Mouse (Mus musculus) liver, embryonic 13.5 days (tissue): ENCODE measurements around the gene Corin. TPM values are rescaled to one million over a fixed set of nuclear protein-coding genes. Genes with fewer than 3 reads are reported as not detected.

Source experiments
- ATAC-seq: fragments of 200-750 bp; cut with Nextera tagmentation; 2 replicates; pipeline ENCODE4 v1.8.0; 2017; ENCODE audit warnings: low read depth, mild to moderate bottlenecking, moderate number of reproducible peaks, moderate library complexity
- DNase-seq: peaks from one replicate; pipeline ENCODE4 v3.0.0; 2022
- H3K27ac ChIP-seq: fragments of 300-500 bp; sonication (generic); 2 replicates; pipeline ENCODE4 v1.5.1; 2015; ENCODE audit warnings: moderate library complexity, mild to moderate bottlenecking, inconsistent platforms
- H3K27me3 ChIP-seq: fragments of 300-500 bp; sonication (generic); 2 replicates; pipeline ENCODE4 v1.6.1; 2015; ENCODE audit warnings: mild to moderate bottlenecking, inconsistent platforms
- H3K36me3 ChIP-seq: fragments of 300-500 bp; sonication (generic); 2 replicates; pipeline ENCODE4 v1.6.1; 2015; ENCODE audit warnings: mild to moderate bottlenecking, inconsistent platforms
- H3K4me1 ChIP-seq: fragments of 300-500 bp; sonication (generic); replicated peaks from 2 replicates; pipeline ENCODE4 v1.6.1; 2015; ENCODE audit warnings: inconsistent platforms
- H3K4me2 ChIP-seq: fragments of 300-500 bp; sonication (generic); 2 replicates; pipeline ENCODE4 v1.6.1; 2015; ENCODE audit warnings: inconsistent platforms, mild to moderate bottlenecking, moderate library complexity
- H3K4me3 ChIP-seq: fragments of 300-500 bp; sonication (generic); replicated peaks from 2 replicates; pipeline ENCODE4 v1.5.1; 2015; ENCODE audit warnings: mild to moderate bottlenecking, inconsistent platforms
- H3K9ac ChIP-seq: fragments of 300-500 bp; sonication (generic); 2 replicates; pipeline ENCODE4 v1.6.1; 2015; ENCODE audit warnings: mild to moderate bottlenecking, inconsistent platforms
- H3K9me3 ChIP-seq: fragments of 300-500 bp; sonication (generic); replicated peaks from 2 replicates; pipeline ENCODE4 v1.6.1; 2016; ENCODE audit warnings: inconsistent platforms
- WGBS: fragments of 180-500 bp; shearing (Covaris S2); methylation state at CpG from one replicate; pipeline ENCODE4 v1.1.7; 2015; ENCODE audit not compliant: insufficient replicate concordance; 5-methylcytosine and 5-hydroxymethylcytosine counted together
- polyA plus RNA-seq: library from polyadenylated mRNA; unstranded; fragments of >200 nt; fragmentation: Nextera tagmentation; extraction: Ambion mirVana; gene quantifications from 2 replicates; pipeline ENCODE4 v1.2.1, GENCODE M21; 2015

Corin gene
- polyA plus RNA-seq, 1 experiment from 2014 or later: 0.22 TPM

DNA sequence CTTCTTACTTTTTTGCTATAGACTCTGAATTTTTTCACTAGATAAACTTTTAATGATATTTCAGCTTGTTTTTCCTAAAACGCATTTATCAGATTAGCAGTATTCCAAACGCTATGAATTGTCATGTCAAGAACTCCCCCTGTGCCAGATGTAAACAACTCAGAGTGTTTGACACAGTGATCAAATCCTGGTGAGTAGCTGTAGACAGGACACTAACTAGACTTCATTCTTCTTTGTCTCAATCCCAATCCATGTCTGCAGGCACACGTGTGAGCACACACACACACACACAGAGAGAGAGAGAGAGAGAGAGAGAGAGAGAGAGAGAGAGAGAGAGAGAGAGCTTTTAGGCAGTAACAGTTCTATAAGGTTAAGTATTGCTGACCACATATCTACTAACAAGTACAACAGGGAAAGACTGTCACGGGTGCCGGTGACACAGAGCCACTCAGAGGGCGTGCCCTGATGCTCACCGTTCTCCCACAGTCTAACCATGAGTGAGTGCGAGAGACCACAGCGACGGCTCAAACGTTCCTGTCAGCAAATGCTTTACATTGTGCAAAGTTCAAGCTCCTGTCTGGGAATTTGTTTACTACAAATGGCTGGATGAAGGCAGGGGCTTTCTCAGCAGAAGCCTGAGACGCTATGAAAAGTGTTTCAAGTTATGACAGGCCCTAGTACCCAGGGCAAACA is 31.8 kb downstream of the Corin start:
- H3K4me1 ChIP-seq: no peaks in the 10 kb centered on the region
- DNase-seq: no peak
- no peaks in the 10 kb centered on the region for H3K36me3 ChIP-seq
- 63% methylated on average over 12 of the region's 12 CpGs for WGBS
- no peak overlapping the region for H3K27ac ChIP-seq
- no peak for ATAC-seq
- H3K4me3 ChIP-seq: no peak overlapping the region
- no peaks in the 10 kb centered on the region for H3K27me3 ChIP-seq
- no peak overlapping the region for H3K4me2 ChIP-seq
- H3K9me3 ChIP-seq: no peaks in the 10 kb centered on the region
- H3K9ac ChIP-seq: no peak overlapping the region

GRCm38 (mm10) chr5:72471746-72472145 is 32.5 kb downstream of the Corin start:
- no peaks in the 10 kb centered on the region for H3K36me3 ChIP-seq
- no peaks in the 10 kb centered on the region for H3K27me3 ChIP-seq
- DNase-seq (no peak), ATAC-seq (no peak)
- H3K4me1 ChIP-seq: no peaks in the 10 kb centered on the region
- no peak overlapping the region for H3K4me3 ChIP-seq
- no peaks in the 10 kb centered on the region for H3K9me3 ChIP-seq
- WGBS: 69% methylated on average over 7 of the region's 7 CpGs
- H3K27ac ChIP-seq: no peak overlapping the region
- H3K4me2 ChIP-seq: no peak overlapping the region
- H3K9ac ChIP-seq: no peak overlapping the region

DNA sequence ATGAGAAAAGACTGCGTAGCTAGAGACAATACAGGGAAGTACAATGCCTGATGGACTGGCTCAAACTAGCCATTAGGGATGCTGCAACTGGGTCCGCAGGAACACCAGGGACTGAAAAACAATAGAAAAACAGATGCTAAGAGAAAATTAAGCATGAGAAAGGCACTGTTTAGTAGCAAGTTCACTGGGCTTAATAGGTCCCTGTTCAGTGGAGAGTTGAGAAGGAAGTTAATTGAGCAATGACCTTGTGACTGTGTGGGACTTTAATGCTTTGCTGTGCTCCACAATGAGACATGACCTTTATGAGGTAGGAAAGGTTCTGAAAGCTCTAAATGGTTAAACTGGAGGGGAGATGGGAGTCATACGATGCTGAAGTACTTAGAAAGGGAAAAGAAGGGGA is 39.3 kb downstream of the Corin start:
- no peak for DNase-seq
- Histone ChIP-seq H3K9me3 (no peaks in the 10 kb centered on the region), H3K4me2 (no peak overlapping the region), H3K4me1 (no peaks in the 10 kb centered on the region), H3K27me3 (no peaks in the 10 kb centered on the region), H3K36me3 (no peaks in the 10 kb centered on the region), H3K4me3 (no peak overlapping the region), H3K9ac (no peak overlapping the region), H3K27ac (no peak overlapping the region)
- no peak for ATAC-seq
- WGBS: 57% methylated on average over 3 of the region's 3 CpGs

DNA sequence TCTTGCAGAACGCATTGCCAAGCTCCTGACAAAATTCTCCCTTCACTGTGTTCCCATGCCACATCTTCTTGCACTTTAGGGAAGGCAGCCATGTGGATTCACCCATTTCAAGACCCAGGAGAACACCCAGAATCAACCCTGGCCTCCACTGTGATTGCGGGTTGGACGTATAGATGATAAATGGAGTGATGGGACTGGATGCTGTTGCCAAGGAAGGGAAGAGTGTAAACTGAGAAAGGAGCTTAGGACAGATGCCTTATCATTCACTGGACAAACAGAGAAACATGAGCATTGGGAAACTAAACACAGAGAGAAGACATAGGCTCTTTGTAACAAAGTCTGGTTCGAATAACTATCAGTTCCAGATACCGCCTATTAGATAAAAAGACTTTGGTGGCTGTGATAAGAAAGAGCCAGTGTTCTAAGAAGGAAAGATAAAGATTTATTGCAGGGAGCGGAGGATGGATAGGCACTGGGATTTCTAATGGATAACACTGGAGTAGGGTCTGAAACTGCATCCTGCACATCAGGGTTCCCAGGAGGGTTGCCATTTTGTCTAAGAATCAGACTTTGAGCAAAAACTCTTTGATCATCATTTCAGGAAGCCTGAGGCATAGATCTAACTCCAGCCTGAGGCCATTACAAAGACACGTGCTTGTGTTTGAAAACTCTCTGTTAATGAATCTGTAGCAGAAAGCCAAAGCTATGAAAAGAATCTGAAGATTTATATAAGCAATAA is 44.7 kb downstream of the Corin start:
- no peak for ATAC-seq
- H3K36me3 ChIP-seq: no peaks in the 10 kb centered on the region
- no peak overlapping the region for H3K27ac ChIP-seq
- no peak overlapping the region for H3K4me3 ChIP-seq
- H3K4me1 ChIP-seq: no peaks in the 10 kb centered on the region
- no peak overlapping the region for H3K4me2 ChIP-seq
- H3K9me3 ChIP-seq: no peaks in the 10 kb centered on the region
- no peak overlapping the region for H3K9ac ChIP-seq
- H3K27me3 ChIP-seq: no peaks in the 10 kb centered on the region
- 60% methylated on average over 7 of the region's 7 CpGs for WGBS
- no peak for DNase-seq

DNA sequence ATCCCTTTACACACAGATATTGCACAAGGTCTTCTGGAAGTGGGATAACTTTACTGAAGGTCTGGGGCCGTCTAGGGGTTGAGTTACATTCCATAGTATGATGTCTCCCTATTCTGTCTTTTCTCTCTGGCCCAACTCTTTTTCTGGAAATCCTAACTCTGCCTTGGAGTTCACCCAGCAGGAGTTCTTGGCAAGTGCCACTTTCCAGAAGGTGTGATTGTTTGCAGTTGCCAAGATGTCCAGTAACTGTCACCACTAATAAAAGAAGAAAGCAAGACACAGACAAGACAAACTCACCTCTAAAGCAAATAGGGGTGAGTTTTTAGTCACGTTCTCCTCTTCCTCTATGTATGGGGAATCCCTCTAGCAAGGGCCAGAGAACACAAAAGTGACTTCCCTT is 50.6 kb downstream of the Corin start:
- Histone ChIP-seq H3K27ac (no peak overlapping the region), H3K4me3 (no peak overlapping the region), H3K27me3 (no peaks in the 10 kb centered on the region), H3K9me3 (no peaks in the 10 kb centered on the region), H3K9ac (no peak overlapping the region), H3K36me3 (no peaks in the 10 kb centered on the region), H3K4me1 (no peaks in the 10 kb centered on the region), H3K4me2 (no peak overlapping the region)
- 42% methylated on average over 2 of the region's 2 CpGs for WGBS
- ATAC-seq: no peak
- no peak for DNase-seq

- H3K27me3 ChIP-seq: no peaks in the 10 kb centered on the region
- no peak overlapping the region for H3K4me3 ChIP-seq
- H3K9ac ChIP-seq: no peak overlapping the region
- no peak for DNase-seq
- H3K4me2 ChIP-seq: no peak overlapping the region
- H3K27ac ChIP-seq: no peak overlapping the region
- H3K36me3 ChIP-seq: no peaks in the 10 kb centered on the region
- no peaks in the 10 kb centered on the region for H3K4me1 ChIP-seq
- no peaks in the 10 kb centered on the region for H3K9me3 ChIP-seq
- WGBS: 70% methylated on average over 11 of the region's 11 CpGs
- ATAC-seq: no peak
Measured at GRCm38 (mm10) chr5:72453176-72453575, 51.1 kb downstream of the Corin start.

DNA sequence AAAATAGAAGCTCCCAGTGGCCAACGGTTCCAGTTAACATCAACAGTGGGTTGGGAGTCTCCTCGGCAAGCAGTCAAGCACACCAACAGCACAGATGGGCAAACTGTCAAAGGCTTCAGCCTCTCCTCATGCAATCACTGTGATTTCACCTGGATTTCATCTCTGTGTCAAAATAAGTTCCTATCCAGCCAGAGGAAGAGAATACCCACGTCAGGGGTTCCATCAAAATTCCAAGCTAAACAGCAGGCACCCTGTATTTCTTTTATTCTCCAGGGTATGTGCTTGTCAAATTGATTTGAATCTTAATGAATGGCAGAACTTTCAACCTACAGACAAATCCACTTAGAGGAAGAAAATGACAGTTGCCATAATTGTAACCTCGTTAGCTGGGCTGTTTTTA is 51.5 kb downstream of the Corin start:
- Histone ChIP-seq H3K9me3 (no peaks in the 10 kb centered on the region), H3K4me1 (no peaks in the 10 kb centered on the region), H3K27me3 (no peaks in the 10 kb centered on the region), H3K27ac (no peak overlapping the region), H3K4me3 (no peak overlapping the region), H3K36me3 (no peaks in the 10 kb centered on the region), H3K9ac (no peak overlapping the region), H3K4me2 (no peak overlapping the region)
- WGBS: 59% methylated on average over 4 of the region's 4 CpGs
- no peak for DNase-seq
- ATAC-seq: no peak

- ATAC-seq (no peak), DNase-seq (no peak)
- H3K27ac ChIP-seq: no peak overlapping the region
- no peaks in the 10 kb centered on the region for H3K4me1 ChIP-seq
- no peak overlapping the region for H3K9ac ChIP-seq
- H3K9me3 ChIP-seq: no peaks in the 10 kb centered on the region
- H3K36me3 ChIP-seq: no peaks in the 10 kb centered on the region
- H3K4me3 ChIP-seq: no peak overlapping the region
- no peak overlapping the region for H3K4me2 ChIP-seq
- 48% methylated on average over 2 of the region's 2 CpGs for WGBS
- no peaks in the 10 kb centered on the region for H3K27me3 ChIP-seq
Measured at GRCm38 (mm10) chr5:72448846-72449245, 55.4 kb downstream of the Corin start.

GRCm38 (mm10) chr5:72446104-72446503 is 58.2 kb downstream of the Corin start:
- Histone ChIP-seq H3K27me3 (no peaks in the 10 kb centered on the region), H3K9ac (no peak overlapping the region), H3K36me3 (no peaks in the 10 kb centered on the region), H3K27ac (no peak overlapping the region), H3K9me3 (no peaks in the 10 kb centered on the region), H3K4me1 (no peaks in the 10 kb centered on the region), H3K4me3 (no peak overlapping the region), H3K4me2 (no peak overlapping the region)
- DNase-seq: no peak
- no peak for ATAC-seq
- 75% methylated on average over 11 of the region's 11 CpGs for WGBS

DNA sequence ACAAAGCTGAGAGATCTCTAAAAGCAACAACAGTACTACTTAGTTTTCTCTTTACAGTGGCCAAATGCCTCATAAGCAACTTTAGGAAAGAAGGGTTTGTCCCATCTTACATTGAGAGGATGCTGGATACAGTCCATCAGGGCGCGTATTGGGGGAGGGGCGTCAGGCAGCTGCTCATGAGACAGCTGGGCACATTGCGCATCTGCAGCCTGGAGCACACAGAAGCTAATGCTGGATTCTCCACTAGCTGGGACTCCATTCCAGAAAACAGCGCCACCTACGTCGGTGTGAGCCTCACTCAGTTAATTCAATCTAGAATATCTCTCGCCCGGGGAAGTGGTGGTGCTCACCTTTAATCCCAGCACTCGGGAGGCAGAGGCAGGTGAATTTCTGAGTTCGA is 60.3 kb downstream of the Corin start:
- no peak overlapping the region for H3K27ac ChIP-seq
- H3K9me3 ChIP-seq: no peaks in the 10 kb centered on the region
- no peak overlapping the region for H3K4me3 ChIP-seq
- ATAC-seq (no peak), DNase-seq (no peak)
- H3K36me3 ChIP-seq: no peaks in the 10 kb centered on the region
- no peaks in the 10 kb centered on the region for H3K27me3 ChIP-seq
- H3K4me1 ChIP-seq: no peaks in the 10 kb centered on the region
- no peak overlapping the region for H3K9ac ChIP-seq
- WGBS: 54% methylated on average over 11 of the region's 11 CpGs
- H3K4me2 ChIP-seq: no peak overlapping the region

GRCm38 (mm10) chr5:72443007-72443406 is 61.3 kb downstream of the Corin start:
- WGBS: 63% methylated on average over 4 of the region's 4 CpGs
- Histone ChIP-seq H3K9ac (no peak overlapping the region), H3K36me3 (no peaks in the 10 kb centered on the region), H3K27ac (no peak overlapping the region), H3K27me3 (no peaks in the 10 kb centered on the region), H3K4me1 (no peaks in the 10 kb centered on the region), H3K4me2 (no peak overlapping the region), H3K9me3 (no peaks in the 10 kb centered on the region), H3K4me3 (no peak overlapping the region)
- ATAC-seq (no peak), DNase-seq (no peak)

- Histone ChIP-seq H3K27me3 (no peaks in the 10 kb centered on the region), H3K4me3 (no peak overlapping the region), H3K36me3 (no peaks in the 10 kb centered on the region), H3K4me2 (no peak overlapping the region), H3K27ac (no peak overlapping the region), H3K9ac (no peak overlapping the region), H3K9me3 (no peaks in the 10 kb centered on the region), H3K4me1 (no peaks in the 10 kb centered on the region)
- ATAC-seq: no peak
- 43% methylated on average over 10 of the region's 10 CpGs for WGBS
- no peak for DNase-seq
Measured at GRCm38 (mm10) chr5:72441181-72441580, 63.1 kb downstream of the Corin start.
